Mouse (Mus musculus) 3T3-L1 (cell line): ENCODE data around the gene Phldb1.

Experiments used
- DNase-seq: peaks from one replicate; pipeline ENCODE4 v3.0.0-alpha.2; 2015; ENCODE audit warnings: low read depth, low spot score

Phldb1 gene

DNA sequence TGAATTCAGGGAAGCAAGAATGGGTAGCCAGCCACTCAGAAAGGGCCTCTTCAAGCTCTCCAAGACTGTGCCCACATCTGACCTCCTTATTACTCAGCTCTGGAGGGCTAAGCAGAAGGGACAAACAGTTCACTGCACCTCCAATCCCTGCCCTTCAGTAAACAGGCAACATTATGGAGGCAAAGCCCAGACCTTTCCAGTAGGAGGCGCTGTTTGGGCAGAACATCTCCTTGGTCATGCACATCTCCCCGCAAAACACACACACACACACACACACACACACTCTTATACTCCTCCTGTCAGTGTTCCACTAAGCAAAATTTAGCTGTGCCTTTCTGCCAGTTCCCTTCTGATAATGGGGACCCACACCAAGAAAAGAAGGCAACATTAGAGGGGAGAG is 25.4 kb downstream of the Phldb1 start:
- peak; percentile 64 for DNase-seq

DNA sequence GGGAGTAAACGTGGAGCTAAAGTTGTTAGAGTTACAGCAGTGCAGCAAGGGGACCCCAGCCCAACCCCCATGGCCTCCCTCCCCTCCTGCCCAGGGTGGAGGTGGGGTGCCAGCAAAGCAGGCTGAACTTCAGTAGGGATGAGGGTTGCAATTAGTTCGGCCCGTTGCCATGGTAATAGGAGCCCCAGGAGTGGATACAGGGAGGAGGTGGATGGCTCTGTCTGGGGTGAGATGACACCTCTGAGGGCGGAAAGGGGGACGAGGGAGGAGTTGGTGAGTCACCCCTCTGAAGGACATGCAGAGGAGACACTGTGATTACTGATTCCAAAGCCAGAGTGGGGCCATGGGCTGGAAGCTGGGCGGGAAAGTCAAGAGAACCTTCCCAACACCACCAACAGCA is 26.1 kb downstream of the Phldb1 start:
- DNase-seq = no peak

DNA sequence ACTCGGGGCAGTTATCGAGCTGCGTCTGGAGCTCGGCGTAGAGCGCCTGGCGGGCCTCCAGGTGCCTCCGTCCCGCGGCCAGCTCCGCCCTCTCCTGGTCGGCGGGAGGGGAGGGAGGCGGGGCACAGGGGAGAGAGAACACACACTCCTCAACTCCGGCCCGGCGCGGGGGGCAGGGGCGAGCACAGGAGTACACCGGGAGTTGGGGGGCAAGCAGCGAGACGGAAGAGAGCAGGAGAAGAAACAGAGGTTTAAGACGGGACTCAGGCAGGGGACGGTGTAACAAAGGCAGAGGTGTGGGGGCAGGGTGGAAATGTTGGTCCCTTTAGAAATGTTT is 26.6 kb downstream of the Phldb1 start:
- no peak for DNase-seq

DNA sequence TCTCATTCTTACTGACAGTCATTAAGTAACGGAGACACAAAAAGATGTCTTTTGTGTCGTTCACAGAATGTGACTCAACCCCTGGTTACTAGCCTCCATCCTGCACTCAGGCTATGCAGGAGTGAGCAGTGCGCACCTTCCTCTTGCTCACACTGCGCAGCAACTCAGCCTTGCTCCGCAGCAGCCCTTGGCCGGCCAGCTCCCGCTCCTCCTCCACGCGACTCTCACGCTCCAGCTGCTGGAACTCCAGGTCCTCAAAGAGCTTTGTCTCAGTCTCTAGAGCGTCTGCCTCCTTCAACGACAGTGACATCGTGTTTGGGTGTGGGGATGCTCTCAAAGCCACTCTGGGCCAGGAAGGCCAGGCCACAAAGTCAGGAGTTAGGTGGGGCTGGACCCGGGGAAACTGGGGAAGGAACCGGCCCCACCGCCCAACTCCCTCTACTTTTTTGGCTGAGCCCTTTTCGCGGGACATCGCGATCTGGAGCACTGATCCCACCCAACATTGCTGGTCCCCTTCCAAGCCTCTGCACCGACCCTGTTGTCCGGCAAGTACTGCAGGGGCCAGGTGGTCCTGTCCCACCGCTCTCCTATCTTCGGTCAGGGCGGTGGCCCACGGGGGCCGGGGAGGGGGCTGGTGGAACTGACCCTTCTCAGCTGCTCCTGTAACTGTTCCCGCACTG is 27.1 kb downstream of the Phldb1 start:
- no peak for DNase-seq

DNA sequence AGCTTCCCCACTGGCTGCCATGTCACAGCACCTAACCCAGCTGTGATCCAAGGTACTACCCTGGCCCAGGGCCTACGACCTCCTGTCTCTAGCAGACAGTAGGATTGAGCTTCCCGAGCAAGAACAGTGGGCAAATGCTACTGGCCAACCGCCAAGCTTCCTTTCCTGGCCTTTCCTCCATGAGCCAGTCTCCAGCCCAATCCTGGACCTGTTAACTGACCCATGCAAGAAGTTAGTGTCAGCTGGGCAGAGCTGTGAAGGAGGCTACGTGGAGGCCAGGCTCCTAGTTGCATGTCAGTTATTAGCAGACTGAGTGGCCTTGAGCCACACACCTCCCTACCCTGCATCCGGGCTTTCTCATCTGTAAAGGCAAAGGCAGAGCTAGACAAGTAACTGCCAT is 35.3 kb downstream of the Phldb1 start:
- DNase-seq = no peak

DNA sequence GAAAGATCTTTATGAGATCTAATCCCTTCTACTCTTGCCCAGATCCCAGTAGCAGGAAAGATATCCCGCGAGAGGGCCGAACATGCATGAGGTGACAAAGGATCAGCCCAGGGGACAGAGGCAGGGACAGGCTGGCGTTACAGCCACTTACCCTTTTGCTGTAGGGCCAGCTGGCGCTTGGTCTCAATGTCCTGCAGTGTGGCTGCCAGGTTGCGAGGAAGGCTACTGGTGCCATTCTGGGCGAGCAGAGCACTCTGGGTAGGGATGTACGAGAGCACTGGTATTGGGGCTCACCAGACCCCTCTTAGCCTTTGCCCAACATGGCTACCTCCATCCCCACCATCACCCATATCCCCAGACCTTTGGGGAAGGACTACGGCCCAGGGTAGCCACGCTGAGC is 35.8 kb downstream of the Phldb1 start:
- DNase-seq = no peak

DNA sequence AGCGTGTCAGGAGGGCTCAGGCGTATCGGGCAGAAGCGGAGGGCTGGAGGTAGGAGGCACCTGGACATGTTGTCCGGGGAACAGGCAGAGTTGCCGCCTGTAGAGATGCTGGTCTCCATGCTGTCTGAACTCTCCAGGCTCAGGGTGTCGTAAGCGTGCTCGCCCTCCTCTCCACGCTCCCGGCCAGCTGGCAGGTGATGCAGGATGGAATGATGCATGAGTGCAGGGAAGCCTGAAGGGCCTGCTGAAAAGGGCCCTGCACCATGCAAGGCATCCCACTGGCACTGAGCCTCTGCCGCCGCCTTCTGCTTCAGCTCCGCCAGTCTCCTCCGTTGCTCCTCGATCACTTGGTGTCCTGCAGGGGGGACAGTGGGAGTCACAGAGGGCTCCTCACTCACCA is 37.1 kb downstream of the Phldb1 start:
- no peak for DNase-seq

DNA sequence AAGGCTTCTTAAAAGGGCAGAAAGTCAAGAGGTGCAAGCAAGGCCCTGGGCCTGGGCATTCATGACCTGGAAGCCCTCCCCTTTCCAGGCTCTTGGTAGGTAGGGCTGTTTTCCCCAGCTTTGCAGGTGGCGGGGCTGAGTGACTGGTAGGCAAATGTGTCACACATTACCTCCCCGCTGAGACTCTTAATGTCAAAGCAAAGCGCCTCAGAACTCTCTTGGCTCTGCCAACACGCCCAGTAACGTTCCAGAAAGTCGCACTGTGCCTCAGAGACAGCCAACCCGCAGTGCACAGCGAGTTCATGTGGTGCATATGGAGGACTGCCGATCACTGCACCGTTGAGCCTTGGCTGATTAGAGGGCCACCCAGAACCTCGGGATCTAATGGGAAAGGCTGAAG is 41.9 kb downstream of the Phldb1 start:
- DNase-seq = no peak

DNA sequence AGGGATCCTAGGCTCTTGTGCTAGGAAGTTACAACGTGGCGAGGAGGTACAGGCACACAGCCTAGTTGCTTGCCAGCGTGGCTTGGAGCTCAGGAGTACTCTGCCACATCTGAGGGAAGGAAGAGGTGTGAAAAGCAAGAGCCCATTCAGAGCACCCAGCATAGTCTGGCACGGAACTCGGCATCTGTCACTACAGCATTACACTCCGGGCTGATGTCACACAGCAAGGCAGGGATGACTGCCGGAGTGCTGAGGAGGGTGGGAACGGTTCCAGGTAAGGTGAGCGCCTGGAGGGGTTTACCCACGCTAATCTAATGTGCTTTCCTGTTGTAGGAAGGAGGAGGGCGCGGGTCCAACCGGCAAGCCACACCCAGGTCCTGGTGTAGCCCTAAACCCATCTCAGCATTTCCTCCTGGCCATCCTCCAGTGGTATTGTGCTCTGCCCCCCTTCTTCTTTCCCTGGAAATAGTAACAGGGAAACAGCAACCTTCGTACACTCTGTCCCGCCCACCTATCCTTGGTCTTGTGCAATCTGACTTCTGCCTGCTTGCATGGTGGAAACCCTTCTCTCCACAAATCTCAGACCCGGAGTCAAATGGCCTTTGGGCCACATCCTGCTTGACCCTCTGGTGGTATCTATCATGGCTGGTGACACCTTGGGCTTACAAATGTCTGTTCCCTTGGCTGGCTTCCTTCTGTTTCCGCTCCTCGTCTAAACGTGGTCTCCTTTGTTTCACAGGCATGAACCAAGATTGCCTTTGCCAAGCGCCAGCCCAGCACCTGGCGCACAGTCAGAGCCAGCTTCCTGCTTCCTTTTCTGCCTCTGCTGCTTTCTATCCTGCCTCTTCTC is 43.1 kb downstream of the Phldb1 start:
- peak; percentile 38 for DNase-seq

DNA sequence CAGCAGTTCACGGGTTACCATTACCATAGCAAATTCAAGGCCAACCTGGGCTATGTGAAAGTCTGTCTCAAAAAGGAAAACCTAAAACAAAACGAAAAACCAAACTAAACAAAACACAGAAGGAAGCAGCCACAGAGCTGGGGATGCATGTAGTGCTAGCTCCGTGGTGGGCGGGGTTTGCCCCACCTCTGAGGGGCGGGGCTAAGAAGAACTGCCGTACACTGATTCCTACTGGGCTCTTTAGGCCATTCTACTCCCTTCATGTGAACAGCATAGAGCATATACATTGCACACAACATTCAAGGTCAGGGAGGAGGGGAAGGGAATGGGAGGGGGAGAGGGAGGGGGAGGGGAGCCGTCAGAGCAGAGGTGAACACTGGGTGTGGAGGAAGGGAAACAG is 44.4 kb downstream of the Phldb1 start:
- DNase-seq = peak; percentile 13

DNA sequence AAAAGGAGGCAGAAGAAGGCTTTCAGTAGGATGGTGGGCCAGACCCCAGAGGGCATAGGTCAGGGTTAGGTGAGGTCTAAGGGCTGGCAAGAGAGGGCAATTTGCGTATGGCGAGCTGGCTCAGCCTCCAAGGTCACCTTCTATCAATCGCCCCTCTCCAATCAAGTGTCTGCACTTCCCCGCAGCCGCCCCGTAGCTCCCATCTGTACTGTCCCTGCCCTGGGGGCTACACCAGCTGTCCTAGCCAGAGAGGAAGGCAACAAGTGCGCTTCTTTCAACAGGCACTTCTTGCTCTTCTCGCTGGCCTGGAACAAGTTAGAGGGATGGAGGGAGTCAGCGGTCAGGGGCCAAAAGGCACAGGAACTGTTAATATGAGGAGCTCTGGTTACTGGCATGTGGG is 47.0 kb downstream of the Phldb1 start:
- DNase-seq = no peak

DNA sequence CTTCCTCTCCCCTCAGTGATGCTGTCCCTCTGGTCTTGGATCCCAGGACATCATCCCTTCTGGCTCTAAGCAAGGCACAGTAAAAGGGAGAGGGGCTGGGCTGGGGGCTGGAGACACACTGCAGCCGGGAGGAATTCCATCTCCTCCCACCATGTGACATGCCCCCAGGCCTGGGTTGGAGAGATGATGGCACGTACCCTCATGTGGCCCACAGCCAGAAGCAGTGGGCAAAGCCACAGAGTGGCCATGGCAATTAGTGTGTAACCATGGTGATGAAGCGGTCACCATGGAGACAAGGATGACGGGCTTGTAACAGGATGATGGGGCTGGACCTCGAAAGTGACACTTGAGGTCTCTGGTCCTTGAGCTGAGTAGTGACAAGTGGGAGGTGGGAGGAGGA is 48.4 kb downstream of the Phldb1 start:
- DNase-seq = peak; percentile 26

DNA sequence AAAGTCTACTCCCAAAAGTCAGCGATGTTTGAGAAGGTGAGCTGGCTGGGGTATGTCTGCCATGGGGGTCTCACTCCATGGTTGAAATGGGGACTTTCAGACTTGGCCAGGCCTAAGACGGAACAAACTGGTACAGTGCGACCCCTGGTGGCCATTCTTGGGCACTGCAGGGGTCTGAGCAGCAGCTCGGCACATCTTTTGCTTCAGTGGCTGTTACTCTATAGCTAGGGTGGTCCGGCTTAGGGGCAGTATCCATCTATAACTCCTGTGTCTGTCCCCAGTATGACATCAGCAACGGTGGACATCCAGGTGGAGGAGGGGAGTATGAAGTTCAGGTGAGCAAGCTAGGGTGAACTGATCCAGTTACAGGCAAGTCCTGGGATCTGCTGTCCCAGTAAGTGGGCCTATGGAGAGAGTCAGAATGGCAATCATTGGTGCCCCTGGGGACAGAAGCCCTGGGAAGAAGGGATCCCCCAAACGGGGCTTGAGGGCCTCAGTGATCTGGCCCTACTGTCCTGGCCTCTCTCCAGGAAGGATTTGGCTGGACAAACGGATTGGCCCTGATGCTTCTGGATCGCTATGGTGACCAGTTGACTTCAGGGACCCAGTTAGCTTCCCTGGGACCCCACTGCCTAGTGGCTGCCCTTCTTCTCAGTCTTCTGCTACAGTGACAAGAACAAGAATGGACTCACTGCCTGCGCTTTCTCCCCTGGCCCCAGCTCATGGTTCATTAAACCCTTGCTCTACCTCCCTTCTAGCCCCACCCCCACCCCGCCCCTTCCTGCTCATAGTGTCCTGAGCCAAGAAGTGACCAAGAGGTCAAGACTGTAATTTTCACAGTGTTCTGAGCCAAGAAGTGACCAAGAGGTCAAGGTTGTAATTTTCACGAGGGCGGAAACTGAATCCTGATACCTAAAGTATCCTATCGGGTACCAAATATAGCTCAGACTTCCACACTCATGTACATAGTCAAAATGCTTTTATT is 49.4 kb downstream of the Phldb1 start:
- DNase-seq = peak; percentile 74

DNA sequence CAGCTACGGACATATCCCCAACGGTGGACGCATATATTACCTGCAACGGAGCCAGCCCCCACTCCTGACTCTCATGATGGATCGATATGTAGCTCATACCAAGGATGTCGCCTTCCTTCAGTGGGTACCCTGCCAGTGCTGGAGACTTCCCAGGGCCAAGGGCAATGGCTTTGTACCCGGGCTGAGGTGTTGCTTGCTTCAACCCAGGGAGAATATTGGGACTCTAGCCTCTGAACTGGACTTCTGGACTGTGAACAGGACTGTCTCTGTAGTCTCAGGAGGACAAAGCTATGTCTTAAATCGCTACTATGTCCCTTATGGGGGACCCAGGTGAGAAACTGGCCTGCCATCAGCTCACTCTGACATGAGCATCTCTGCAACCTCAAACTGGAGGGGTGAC is 52.0 kb downstream of the Phldb1 start:
- DNase-seq = no peak

DNA sequence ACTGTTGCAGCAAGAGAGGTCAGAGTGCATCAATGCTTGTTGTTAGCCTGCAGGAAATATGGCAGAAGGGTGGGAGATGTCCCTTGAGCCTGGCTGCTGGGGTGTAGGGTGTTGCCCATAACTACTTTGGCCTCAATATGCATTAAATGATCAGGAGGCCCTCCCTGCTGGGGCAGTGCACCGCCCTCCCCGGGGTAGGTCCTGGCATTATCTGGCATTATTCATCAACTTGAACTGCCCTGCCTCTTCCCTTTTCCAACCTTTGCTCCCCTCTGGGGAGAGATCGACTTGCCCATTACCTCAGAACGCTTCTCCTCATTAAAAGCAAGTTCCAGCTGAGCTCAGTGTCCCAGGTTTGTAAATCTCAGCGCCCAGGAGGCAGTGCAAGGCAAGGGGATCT is 55.4 kb downstream of the Phldb1 start:
- DNase-seq = no peak

DNA sequence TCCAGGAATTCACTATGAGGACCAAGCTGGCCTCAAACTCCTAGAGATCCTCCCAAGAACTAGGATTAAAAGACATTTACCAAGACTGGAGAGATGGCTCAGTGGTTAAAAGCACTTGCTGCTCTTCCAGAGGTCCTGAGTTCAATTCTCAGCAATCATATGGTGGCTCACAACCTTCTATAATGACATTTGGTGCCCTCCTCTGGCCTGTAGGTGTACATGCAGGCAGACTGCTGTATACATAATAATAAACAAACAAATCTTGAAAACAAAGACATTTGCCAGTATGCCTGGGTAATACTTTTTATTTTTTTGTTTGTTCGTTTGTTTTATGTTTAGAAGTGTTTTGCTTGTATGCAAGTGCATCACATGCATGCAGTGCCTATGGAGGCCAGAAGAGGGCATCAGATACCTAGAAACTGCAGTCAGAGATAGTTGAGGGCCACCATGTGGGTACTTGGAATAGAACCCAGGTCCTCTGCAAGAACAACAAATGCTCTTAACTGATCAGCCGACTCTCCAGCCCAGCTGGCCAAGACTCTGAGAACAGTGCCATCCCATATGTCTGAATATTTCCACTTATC is 56.6 kb downstream of the Phldb1 start:
- DNase-seq = peak; percentile 7

DNA sequence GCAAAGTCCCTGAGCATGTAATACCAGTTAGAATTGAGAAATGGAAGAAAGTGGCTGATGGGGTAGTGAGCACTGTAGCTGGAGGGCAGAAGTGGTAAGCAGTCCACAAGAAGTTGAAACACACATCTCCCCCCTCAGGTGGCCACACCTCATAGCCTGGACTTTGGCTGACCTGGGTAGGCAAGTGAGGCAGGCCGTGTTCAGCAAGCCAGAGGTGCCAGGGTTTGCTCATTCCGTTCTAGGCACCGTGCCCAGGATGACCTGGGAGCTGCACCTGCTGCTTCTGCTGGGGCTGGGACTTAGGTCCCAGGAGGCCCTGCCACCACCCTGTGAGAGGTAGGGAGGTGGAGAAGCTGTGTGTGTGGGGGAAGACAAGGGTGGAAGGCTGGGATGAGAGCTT is 62.0 kb downstream of the Phldb1 start, which contains the start of gene Treh:
Gene Treh, plus strand, starts transcription at position 229 of the 400 bp plus-strand sequence.
- DNase-seq = no peak

DNA sequence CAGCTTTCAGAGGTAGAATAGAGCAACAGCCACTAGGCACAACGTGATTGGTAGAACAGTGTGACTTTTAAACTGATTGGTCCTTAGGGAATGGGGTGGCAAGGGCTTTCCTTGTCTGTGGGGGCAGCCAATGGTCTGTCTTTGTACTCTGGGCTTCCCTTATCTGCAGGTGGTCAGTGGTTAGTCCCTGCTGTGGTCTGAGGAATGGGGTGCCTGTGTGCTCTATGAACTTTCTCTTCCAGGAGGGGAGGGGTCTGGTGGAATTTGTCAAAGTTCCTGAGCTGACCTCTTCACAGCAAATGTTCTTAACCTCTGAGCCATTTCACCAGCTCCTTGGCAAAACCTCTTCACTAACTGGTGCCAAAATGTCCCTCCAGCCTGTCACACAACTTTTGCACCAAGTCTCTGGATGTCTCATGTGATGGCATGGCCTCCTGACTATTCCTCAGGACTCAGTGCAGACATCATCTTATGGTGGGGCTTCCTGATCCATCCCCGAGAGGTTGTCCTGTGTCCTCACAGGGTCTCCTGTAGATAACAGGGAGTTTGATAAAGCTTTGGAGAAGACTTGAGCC is 62.6 kb downstream of the Phldb1 start:
- no peak for DNase-seq

DNA sequence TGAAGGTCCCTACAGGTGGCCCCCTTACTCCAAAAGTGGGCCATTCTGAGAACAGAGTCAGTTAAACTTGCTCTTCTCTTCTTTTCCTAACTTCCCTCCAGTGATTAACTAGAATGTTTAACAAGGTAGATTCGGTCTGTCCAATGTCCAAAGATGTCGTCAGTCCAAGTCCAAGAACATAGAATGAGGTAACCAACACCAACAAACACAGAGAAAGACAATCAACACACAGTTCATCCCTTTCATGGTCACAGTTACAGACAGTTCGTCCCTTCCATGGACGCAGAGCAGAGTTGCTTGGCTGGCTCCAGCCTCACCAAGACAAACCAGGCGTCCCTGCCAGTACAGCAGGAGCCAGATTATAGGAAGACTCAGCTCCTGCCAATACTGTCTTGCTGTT is 63.6 kb downstream of the Phldb1 start:
- DNase-seq = no peak

DNA sequence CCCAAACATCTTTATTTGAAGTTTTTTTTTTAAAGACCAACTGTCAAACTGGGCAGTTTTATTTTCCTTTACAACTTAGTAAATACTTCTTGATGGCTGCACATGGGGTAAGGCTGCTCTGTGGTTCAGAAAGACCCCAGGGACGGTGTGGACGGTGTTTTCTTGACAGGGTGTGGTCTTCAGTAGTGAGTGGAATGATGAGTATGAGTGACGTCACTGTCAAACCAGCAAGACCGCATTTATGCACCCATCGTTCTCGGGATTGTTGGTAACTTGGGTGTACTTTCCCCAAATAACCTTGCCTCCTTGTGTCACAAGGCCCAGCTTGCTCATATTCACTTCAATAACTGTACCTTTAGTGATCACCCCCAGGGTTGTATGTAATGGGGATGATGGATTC is 71.3 kb downstream of the Phldb1 start:
- DNase-seq = no peak
